In the genomic region with DNA sequence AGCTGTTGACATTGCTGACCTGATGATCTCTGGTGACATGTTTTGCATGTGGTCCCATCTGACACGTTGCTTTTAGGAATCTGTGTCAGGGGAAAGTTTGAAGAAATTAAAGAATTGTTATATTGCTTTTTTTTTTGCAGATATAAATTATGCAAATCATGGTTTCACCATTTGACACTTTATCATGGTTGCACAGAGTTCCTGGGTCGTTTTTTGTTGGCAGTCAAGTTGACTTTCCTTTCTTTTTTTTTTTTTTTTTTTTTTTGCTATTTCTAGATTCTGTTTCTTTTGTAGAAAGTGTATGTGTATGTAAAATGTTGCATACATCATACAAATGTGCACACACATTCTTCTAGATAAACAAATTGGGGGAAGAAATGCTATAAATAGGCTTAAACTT, we compare ENCODE assay signal across 25 mouse cellular contexts. TPM values are rescaled to one million over a fixed set of nuclear protein-coding genes. Genes with fewer than 3 reads are reported as not detected.
A peak's percentile ranks its signal among the peaks of the same experiment; 100 is the strongest.
DNase-seq lines count a peak whose midpoint lies in the region; ATAC-seq and TF ChIP-seq lines count a peak whose summit lies in the region.
"Had no signal": no experiment of that assay in that cellular context is flagged by ENCODE, and none has a peak within 500 bp of the region (broad histone marks: within the 10 kb centered on the region; RNA-seq: fewer than 3 reads in every experiment).

No protein-coding gene starts in this region.

- peaks cover 13% of the 10 kb centered on the region for H3K4me1 ChIP-seq in heart, embryonic 13.5 days
- peaks cover 13% of the 10 kb centered on the region for H3K4me1 ChIP-seq in midbrain, embryonic 15.5 days
- H3K4me1 ChIP-seq in midbrain, embryonic 14.5 days (ENCODE audit: control insufficient read depth, insufficient read depth, low read length): peaks cover 10% of the 10 kb centered on the region
- no peaks in the 10 kb centered on the region for H3K4me1 ChIP-seq in midbrain, postnatal 0 days (ENCODE audit: insufficient read depth, low read length)

- WGBS in heart, embryonic 13.5 days: 72% methylated on average over 2 of the region's 2 CpGs
- 81% methylated on average over 2 of the region's 2 CpGs for WGBS in midbrain, embryonic 15.5 days
- 85% methylated on average over 2 of the region's 2 CpGs for WGBS in midbrain, embryonic 14.5 days
- WGBS in midbrain, postnatal 0 days: 76% methylated on average over 2 of the region's 2 CpGs

- intact Hi-C loops in heart, postnatal 10 days (cut with DNase I): no loop called here

- peak overlapping the region; percentile 77; the same call in 1 of the 2 replicates for H3K4me2 ChIP-seq in heart, embryonic 13.5 days
- peak overlapping the region; percentile 60; the same call in 1 of the 2 replicates for H3K4me2 ChIP-seq in midbrain, embryonic 15.5 days
- H3K4me2 ChIP-seq in midbrain, embryonic 14.5 days (ENCODE audit: low read length): no peak overlapping the region; the same call in 1 of the 2 replicates
- no peak overlapping the region for H3K4me2 ChIP-seq in midbrain, postnatal 0 days (ENCODE audit: low read depth, low read length, poor library complexity, severe bottlenecking)

- no peak overlapping the region for H3K4me3 ChIP-seq in heart, embryonic 13.5 days
- H3K4me3 ChIP-seq in midbrain, embryonic 15.5 days: no peak overlapping the region
- no peak overlapping the region for H3K4me3 ChIP-seq in midbrain, embryonic 14.5 days (replicated peaks; ENCODE audit: low read depth, low read length)
- no peak overlapping the region for H3K4me3 ChIP-seq in midbrain, postnatal 0 days (ENCODE audit: low read depth, low read length)

- ATAC-seq in heart, embryonic 13.5 days (ENCODE audit: extremely low read depth, insufficient number of reproducible peaks, low FRiP score, low TSS enrichment): no peak
- no peak for ATAC-seq in midbrain, embryonic 15.5 days (replicated peaks)
- ATAC-seq in midbrain, embryonic 14.5 days (ENCODE audit: low FRiP score, low TSS enrichment): no peak
- no peak for ATAC-seq in midbrain, postnatal 0 days (ENCODE audit: low FRiP score)
- ATAC-seq: activated CD4-positive, CD25-positive, alpha-beta regulatory T cell, adult 4 months; CD4-positive, CD25-positive, alpha-beta regulatory T cell, adult 4 months; Patski had no signal

- no peak for DNase-seq in heart, postnatal 10 days
- peak; percentile 6 for DNase-seq in kidney, postnatal 10 days
- DNase-seq in kidney, adult 11 months: no peak
- DNase-seq in midbrain, embryonic 14.5 days: no peak
- no peak for DNase-seq in midbrain, postnatal 0 days (ENCODE audit: low spot score)
- no peak for DNase-seq in right cerebral cortex, postnatal 36 days (ENCODE audit: low spot score in 2 of 2)
- DNase-seq: adrenal gland, postnatal 14 days; B cell, adult 2 months; cerebellum, adult 11-12 months; cerebellum, postnatal 25 days; heart, adult 18-20 months had no signal

- H3K9me3 ChIP-seq in heart, embryonic 13.5 days: no peaks in the 10 kb centered on the region
- H3K9me3 ChIP-seq in midbrain, embryonic 15.5 days: no peaks in the 10 kb centered on the region
- H3K9me3 ChIP-seq in midbrain, embryonic 14.5 days (ENCODE audit: control insufficient read depth, low read length): no peaks in the 10 kb centered on the region
- no peaks in the 10 kb centered on the region for H3K9me3 ChIP-seq in midbrain, postnatal 0 days (ENCODE audit: low read length)
- H3K9me3 ChIP-seq: embryonic facial prominence, embryonic 12.5 days; forebrain, embryonic 15.5 days; heart, embryonic 10.5 days; heart, embryonic 15.5 days had no signal

- H3K27me3 ChIP-seq in heart, embryonic 13.5 days (replicated peaks): no peaks in the 10 kb centered on the region
- no peaks in the 10 kb centered on the region for H3K27me3 ChIP-seq in midbrain, embryonic 15.5 days (replicated peaks)
- H3K27me3 ChIP-seq in midbrain, embryonic 14.5 days (ENCODE audit: control insufficient read depth, insufficient read depth, low read length): no peaks in the 10 kb centered on the region
- H3K27me3 ChIP-seq in midbrain, postnatal 0 days (ENCODE audit: insufficient read depth, low read length): no peaks in the 10 kb centered on the region
- H3K27me3 ChIP-seq: embryonic facial prominence, embryonic 12.5 days; forebrain, embryonic 15.5 days; heart, embryonic 15.5 days had no signal

- peaks cover 19% of the 10 kb centered on the region for H3K36me3 ChIP-seq in heart, embryonic 13.5 days
- H3K36me3 ChIP-seq in midbrain, embryonic 15.5 days (replicated peaks): no peaks in the 10 kb centered on the region
- no peaks in the 10 kb centered on the region for H3K36me3 ChIP-seq in midbrain, embryonic 14.5 days (ENCODE audit: control insufficient read depth, insufficient read depth, low read length)
- H3K36me3 ChIP-seq in midbrain, postnatal 0 days (ENCODE audit: insufficient read depth, low read length): 0 out of 2 replicates have a peak, but pooled peaks cover 9% of the 10 kb centered on the region
- H3K36me3 ChIP-seq: forebrain, embryonic 15.5 days had no signal

- no peak for TF ChIP-seq CTCF in midbrain, postnatal 0 days (IDR thresholded peaks at IDR 0.05)

- no peak overlapping the region for H3K9ac ChIP-seq in heart, embryonic 13.5 days
- no peak overlapping the region for H3K9ac ChIP-seq in midbrain, embryonic 15.5 days
- H3K9ac ChIP-seq in midbrain, embryonic 14.5 days (replicated peaks; ENCODE audit: low read length): no peak overlapping the region
- H3K9ac ChIP-seq in midbrain, postnatal 0 days (replicated peaks; ENCODE audit: low read length, poor library complexity, severe bottlenecking): no peak overlapping the region

- H3K27ac ChIP-seq in heart, embryonic 13.5 days (replicated peaks): no peak overlapping the region
- H3K27ac ChIP-seq in midbrain, embryonic 15.5 days: no peak overlapping the region
- H3K27ac ChIP-seq in midbrain, embryonic 14.5 days (replicated peaks; ENCODE audit: low read depth, low read length): no peak overlapping the region
- H3K27ac ChIP-seq in midbrain, postnatal 0 days (ENCODE audit: low read depth, low read length): 0 out of 2 replicates have a peak overlapping the region, but pooled peaks have one; percentile 89
- H3K27ac ChIP-seq: embryonic facial prominence, embryonic 12.5 days; heart, embryonic 15.5 days had no signal

RNA-seq across cellular contexts. Expression of gene Borcs7, which starts 1.4 kb away (rescaled TPM):
- polyA plus RNA-seq in heart, embryonic 13.5 days (2015; fragmentation: Nextera tagmentation; extraction: Ambion mirVana): 17.4 and 17.6 TPM in 2 replicates
- total RNA-seq in heart, postnatal 10 days (2021): 10 to 100 TPM; 11.7 to 13.6 TPM
- 22.4 and 24.1 TPM in 2 replicates for polyA plus RNA-seq in midbrain, embryonic 15.5 days (2015; fragmentation: Nextera tagmentation; extraction: Ambion mirVana)
- 21.6 and 23.3 TPM in 2 replicates for polyA plus RNA-seq in midbrain, embryonic 14.5 days (2014; fragmentation: Nextera tagmentation; extraction: Ambion mirVana)
- total RNA-seq in midbrain, postnatal 0 days (2014; rRNA removed): 13.2 and 16.3 TPM in 2 replicates
- 41.3 and 43.0 TPM in 2 replicates for polyA plus RNA-seq in midbrain, postnatal 0 days (2015; fragmentation: Nextera tagmentation; extraction: Ambion mirVana)

RNA-seq across cellular contexts. Expression of gene As3mt, which starts 16.2 kb away (rescaled TPM):
- polyA plus RNA-seq in heart, embryonic 13.5 days (2015; fragmentation: Nextera tagmentation; extraction: Ambion mirVana): 49.1 and 52.8 TPM in 2 replicates
- total RNA-seq in heart, postnatal 10 days (2021): 10 to 100 TPM; 61.4 to 69.0 TPM
- 33.9 and 38.2 TPM in 2 replicates for polyA plus RNA-seq in midbrain, embryonic 15.5 days (2015; fragmentation: Nextera tagmentation; extraction: Ambion mirVana)
- 38.8 and 42.5 TPM in 2 replicates for polyA plus RNA-seq in midbrain, embryonic 14.5 days (2014; fragmentation: Nextera tagmentation; extraction: Ambion mirVana)
- 21.3 and 28.9 TPM in 2 replicates for total RNA-seq in midbrain, postnatal 0 days (2014; rRNA removed)
- 36.4 and 37.9 TPM in 2 replicates for polyA plus RNA-seq in midbrain, postnatal 0 days (2015; fragmentation: Nextera tagmentation; extraction: Ambion mirVana)

RNA-seq across cellular contexts. Expression of gene Cyp17a1, which starts 18.1 kb away (rescaled TPM):
- polyA plus RNA-seq in heart, embryonic 13.5 days (2015; fragmentation: Nextera tagmentation; extraction: Ambion mirVana): 1.1 and 1.6 TPM in 2 replicates
- not detected for total RNA-seq in heart, postnatal 10 days (2021)
- not detected in 2 replicates for polyA plus RNA-seq in midbrain, embryonic 15.5 days (2015; fragmentation: Nextera tagmentation; extraction: Ambion mirVana)
- polyA plus RNA-seq in midbrain, embryonic 14.5 days (2014; fragmentation: Nextera tagmentation; extraction: Ambion mirVana): not detected in 2 replicates
- not detected in 2 replicates for total RNA-seq in midbrain, postnatal 0 days (2014; rRNA removed)
- not detected in 2 replicates for polyA plus RNA-seq in midbrain, postnatal 0 days (2015; fragmentation: Nextera tagmentation; extraction: Ambion mirVana)
- total RNA-seq: gastrocnemius, adult 8-10 months; gastrocnemius, postnatal 4 days; heart, adult 18-20 months; heart, postnatal 25 days had no signal
- polyA plus RNA-seq: activated CD4-positive, CD25-positive, alpha-beta regulatory T cell, adult 4 months; CD4-positive, CD25-positive, alpha-beta regulatory T cell, adult 4 months; cortical plate, adult 2 months; forebrain, embryonic 11.5 days; forebrain, embryonic 15.5 days; Patski had no signal

Comparison
In these comparisons a context has a peak if more than half of its experiments do, and no peak if none do; other contexts are left out.
1. H3K4me2 ChIP-seq: peak in heart, embryonic 13.5 days (single experiment) and midbrain, embryonic 15.5 days (single experiment); none in midbrain, embryonic 14.5 days (single experiment) and midbrain, postnatal 0 days (single experiment).